Mouse (Mus musculus): ENCODE results near the gene 1810037I17Rik.

- TF ChIP-seq CTCF (conservative IDR thresholded peaks at IDR 0.05; ENCODE audit: low read length) (no peak), NANOG (IDR thresholded peaks at IDR 0.05; ENCODE audit: borderline replicate concordance, low read length) (no peak)
Measured at GRCm38 (mm10) chr3:122943387-122943890, 19.4 kb downstream of the 1810037I17Rik start.

Measured in E14TG2a.4 (cell line).